In the genomic region with DNA sequence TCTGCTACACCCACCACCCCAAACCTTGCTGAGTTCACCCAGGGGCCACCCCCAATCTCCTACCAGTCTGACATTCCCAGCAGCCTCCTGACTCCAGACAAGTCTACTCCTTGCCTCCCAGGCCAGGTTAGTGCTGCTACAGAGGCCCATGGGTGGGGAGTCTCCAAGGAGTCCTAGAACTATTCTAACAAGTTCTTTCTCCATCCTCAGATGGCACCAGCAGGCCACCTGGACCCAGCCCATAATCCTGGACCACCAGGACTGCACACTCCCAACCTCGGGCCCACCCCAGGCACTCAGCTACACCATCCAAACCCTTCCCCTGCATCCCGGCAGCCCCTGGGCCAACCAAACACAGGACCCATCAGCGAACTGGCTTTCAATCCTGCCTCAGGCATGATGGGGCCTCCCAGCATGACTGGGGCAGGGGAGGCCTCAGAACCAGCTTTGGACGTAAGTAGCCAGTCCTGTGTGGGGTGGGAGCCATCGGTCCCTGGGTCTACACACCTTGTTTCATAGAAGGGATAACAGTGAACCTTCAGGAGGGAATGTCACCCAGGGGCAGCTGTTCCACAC, we compare ENCODE assay signal across 16 mouse cellular contexts. TPM values are rescaled to one million over a fixed set of nuclear protein-coding genes. Genes with fewer than 3 reads are reported as not detected.
DNase-seq lines count a peak whose midpoint lies in the region; ATAC-seq and TF ChIP-seq lines count a peak whose summit lies in the region.
"Had no signal": no experiment of that assay in that cellular context is flagged by ENCODE, and none has a peak within 500 bp of the region (broad histone marks: within the 10 kb centered on the region; RNA-seq: fewer than 3 reads in every experiment).

No protein-coding gene starts in this region.

- TF ChIP-seq POLR2A in lung, adult 2 months (IDR thresholded peaks at IDR 0.05; ENCODE audit: borderline replicate concordance, extremely low read depth, low read depth, low read length), result no peak

- no peak for TF ChIP-seq EP300 in lung, postnatal 0 days (IDR thresholded peaks at IDR 0.05)
- no peak for TF ChIP-seq EP300 in stomach, postnatal 0 days (optimal IDR thresholded peaks at IDR 0.05)

- H3K27ac ChIP-seq in lung, postnatal 0 days (ENCODE audit: low read length), result peak overlapping the region; percentile 81
- peak overlapping the region; percentile 91 for H3K27ac ChIP-seq in stomach, postnatal 0 days (replicated peaks)
- H3K27ac ChIP-seq: forebrain, embryonic 15.5 days; hindbrain, embryonic 10.5 days; liver, embryonic 13.5 days; macrophage; midbrain, embryonic 15.5 days had no signal

- TF ChIP-seq CTCF in lung, postnatal 0 days (IDR thresholded peaks at IDR 0.05), result no peak
- no peak for TF ChIP-seq CTCF in lung, adult 2 months (IDR thresholded peaks at IDR 0.05; ENCODE audit: insufficient read depth, low read length)
- no peak for TF ChIP-seq CTCF in stomach, postnatal 0 days (IDR thresholded peaks at IDR 0.05; ENCODE audit: low read depth)

- peak; percentile 39 for DNase-seq in cerebellum, adult 9-11 months
- DNase-seq in cerebellum, postnatal 10 days, result no peak
- DNase-seq in heart, postnatal 4 days, result peak; percentile 6
- no peak for DNase-seq in heart, adult 8-10 months (ENCODE audit: low spot score)
- no peak for DNase-seq in lung, postnatal 0 days (ENCODE audit: low spot score)
- DNase-seq in lung, adult 2 months, result no peak
- DNase-seq in stomach, postnatal 0 days (ENCODE audit: low spot score), result no peak
- no peak for DNase-seq in left cerebral cortex, adult 18-20 months (ENCODE audit: low spot score in 2 of 2)
- DNase-seq: gastrocnemius, postnatal 25 days; liver, embryonic 13.5 days; thymus, postnatal 36 days had no signal

- no peak overlapping the region for H3K9ac ChIP-seq in lung, postnatal 0 days (replicated peaks; ENCODE audit: low read depth)
- H3K9ac ChIP-seq in stomach, postnatal 0 days (ENCODE audit: low read length), result 0 out of 2 replicates have a peak overlapping the region, but pooled peaks have one; percentile 8
- H3K9ac ChIP-seq: forebrain, embryonic 15.5 days; liver, embryonic 13.5 days; midbrain, embryonic 15.5 days had no signal

- no peaks in the 10 kb centered on the region for H3K27me3 ChIP-seq in lung, postnatal 0 days (replicated peaks; ENCODE audit: insufficient read depth, low read length)
- H3K27me3 ChIP-seq in stomach, postnatal 0 days (ENCODE audit: control insufficient read depth, insufficient read depth, low read length), result no peaks in the 10 kb centered on the region
- H3K27me3 ChIP-seq: forebrain, embryonic 15.5 days; liver, embryonic 13.5 days; midbrain, embryonic 15.5 days had no signal

- no peaks in the 10 kb centered on the region for H3K9me3 ChIP-seq in lung, postnatal 0 days (ENCODE audit: low read length)
- H3K9me3 ChIP-seq in stomach, postnatal 0 days (ENCODE audit: control insufficient read depth, low read length), result no peaks in the 10 kb centered on the region
- H3K9me3 ChIP-seq: forebrain, embryonic 15.5 days; hindbrain, embryonic 10.5 days; liver, embryonic 13.5 days; midbrain, embryonic 15.5 days had no signal

- H3K4me3 ChIP-seq in lung, postnatal 0 days (ENCODE audit: low read depth, low read length), result no peak overlapping the region
- H3K4me3 ChIP-seq in lung, adult 2 months (replicated peaks; ENCODE audit: extremely low read depth, low read depth, low read length), result no peak overlapping the region
- no peak overlapping the region for H3K4me3 ChIP-seq in stomach, postnatal 0 days (ENCODE audit: low read depth, low read length)
- H3K4me3 ChIP-seq: forebrain, embryonic 15.5 days; hindbrain, embryonic 10.5 days; liver, embryonic 13.5 days; midbrain, embryonic 15.5 days had no signal

- ATAC-seq in lung, postnatal 0 days, result no peak
- no peak for ATAC-seq in stomach, postnatal 0 days (ENCODE audit: low FRiP score, low TSS enrichment)
- ATAC-seq: forebrain, embryonic 15.5 days; inflammation-experienced regulatory T-cells, adult 6 months; midbrain, embryonic 15.5 days had no signal

- 96% methylated on average over 5 of the region's 5 CpGs for WGBS in lung, postnatal 0 days
- WGBS in lung, adult 2 months, result 86% methylated on average over 5 of the region's 5 CpGs
- 90% methylated on average over 5 of the region's 5 CpGs for WGBS in stomach, postnatal 0 days

- H3K36me3 ChIP-seq in lung, postnatal 0 days (ENCODE audit: insufficient read depth, low read length), result peaks cover 26% of the 10 kb centered on the region
- peaks cover 41% of the 10 kb centered on the region for H3K36me3 ChIP-seq in stomach, postnatal 0 days (ENCODE audit: control insufficient read depth, insufficient read depth, low read length)

- H3K4me2 ChIP-seq in lung, postnatal 0 days (replicated peaks; ENCODE audit: low read depth, low read length), result no peak overlapping the region
- no peak overlapping the region for H3K4me2 ChIP-seq in stomach, postnatal 0 days (replicated peaks; ENCODE audit: low read depth)
- H3K4me2 ChIP-seq: forebrain, embryonic 15.5 days; liver, embryonic 13.5 days; midbrain, embryonic 15.5 days had no signal

- peaks cover 30% of the 10 kb centered on the region for H3K4me1 ChIP-seq in lung, postnatal 0 days (ENCODE audit: insufficient read depth, low read depth, low read length)
- H3K4me1 ChIP-seq in lung, adult 2 months (ENCODE audit: control insufficient read depth, insufficient read depth, low read length), result peaks cover 23% of the 10 kb centered on the region
- H3K4me1 ChIP-seq in stomach, postnatal 0 days (replicated peaks; ENCODE audit: control insufficient read depth, insufficient read depth), result peaks cover 19% of the 10 kb centered on the region

RNA-seq across cellular contexts. Expression of gene Ppia, which starts 11.3 kb away (rescaled TPM):
- 1,000 to 10,000 TPM; 1,521 to 1,568 TPM for total RNA-seq in heart, postnatal 4 days (2021)
- 100 to 1,000 TPM; 262 to 310 (median 280) TPM for total RNA-seq in heart, adult 8-10 months (2022)
- 3,011 and 3,180 TPM in 2 replicates for polyA plus RNA-seq in lung, postnatal 0 days (2015; fragmentation: Nextera tagmentation; extraction: Ambion mirVana)
- 407 and 532 TPM in 2 replicates for polyA plus RNA-seq in lung, adult 2 months (2012; rRNA removed)
- 4,199 and 4,786 TPM in 2 replicates for polyA plus RNA-seq in stomach, postnatal 0 days (2015; fragmentation: Nextera tagmentation; extraction: Ambion mirVana)
- total RNA-seq in left cerebral cortex, adult 18-20 months (2021), result 1,000 to 10,000 TPM; 1,850 TPM

RNA-seq across cellular contexts. Expression of gene Zmiz2, which starts 15.0 kb away (rescaled TPM):
- total RNA-seq in heart, postnatal 4 days (2021), result 10 to 100 TPM; 46.8 to 49.1 TPM
- 10 to 100 TPM; 37.1 to 38.7 (median 37.5) TPM for total RNA-seq in heart, adult 8-10 months (2022)
- 8.6 and 8.7 TPM in 2 replicates for polyA plus RNA-seq in lung, postnatal 0 days (2015; fragmentation: Nextera tagmentation; extraction: Ambion mirVana)
- polyA plus RNA-seq in lung, adult 2 months (2012; rRNA removed), result 50.3 and 58.5 TPM in 2 replicates
- polyA plus RNA-seq in stomach, postnatal 0 days (2015; fragmentation: Nextera tagmentation; extraction: Ambion mirVana), result 7.1 and 8.7 TPM in 2 replicates
- total RNA-seq in left cerebral cortex, adult 18-20 months (2021), result 100 to 1,000 TPM; 217 to 224 TPM

RNA-seq across cellular contexts. Expression of gene H2afv, which starts 40.3 kb away (rescaled TPM):
- 100 to 1,000 TPM; 125 to 126 TPM for total RNA-seq in heart, postnatal 4 days (2021)
- 10 to 100 TPM; 80.1 to 97.8 (median 88.2) TPM for total RNA-seq in heart, adult 8-10 months (2022)
- 259 and 268 TPM in 2 replicates for polyA plus RNA-seq in lung, postnatal 0 days (2015; fragmentation: Nextera tagmentation; extraction: Ambion mirVana)
- polyA plus RNA-seq in lung, adult 2 months (2012; rRNA removed), result 39.1 and 51.4 TPM in 2 replicates
- 187 and 198 TPM in 2 replicates for polyA plus RNA-seq in stomach, postnatal 0 days (2015; fragmentation: Nextera tagmentation; extraction: Ambion mirVana)
- total RNA-seq in left cerebral cortex, adult 18-20 months (2021), result 10 to 100 TPM; 41.4 to 42.5 TPM

Comparison
In these comparisons a context has a peak if more than half of its experiments do, and no peak if none do; other contexts are left out.
1. DNase-seq: peak in cerebellum, adult 9-11 months (single experiment) and heart, postnatal 4 days (single experiment); none in cerebellum, postnatal 10 days (0 of 2), heart, adult 8-10 months (single experiment), lung, postnatal 0 days (single experiment), lung, adult 2 months (single experiment), stomach, postnatal 0 days (single experiment) and left cerebral cortex, adult 18-20 months (0 of 2).
2. RNA of gene Ppia, which starts 11.3 kb away (total RNA-seq): 1,850 TPM in left cerebral cortex, adult 18-20 months and 1,521 to 1,568 TPM in heart, postnatal 4 days; 262 to 310 TPM in heart, adult 8-10 months; every median in the first group is over 4 times any median in the second.
3. RNA of gene Zmiz2, which starts 15.0 kb away (total RNA-seq): 217 to 224 TPM in left cerebral cortex, adult 18-20 months; 46.8 to 49.1 TPM in heart, postnatal 4 days and 37.1 to 38.7 TPM in heart, adult 8-10 months; every median in the first group is over 4 times any median in the second.